Mouse (Mus musculus): ENCODE measurements around the gene Dstyk. TPM values are rescaled to one million over a fixed set of nuclear protein-coding genes. Genes with fewer than 3 reads are reported as not detected.
A peak's percentile ranks its signal among the peaks of the same experiment; 100 is the strongest.

Dstyk gene
- polyA plus RNA-seq, 1 experiment from 2014 or later, result 16.9 TPM

GRCm38 (mm10) chr1:132410657-132411056, 6.7 kb upstream of the Dstyk start:
- Histone ChIP-seq H3K27ac (ENCODE audit: low read length) (no peak overlapping the region), H3K27me3 (ENCODE audit: insufficient read depth, low read length) (no peaks in the 10 kb centered on the region), H3K4me1 (ENCODE audit: insufficient read depth, low read length) (no peaks in the 10 kb centered on the region)

GRCm38 (mm10) chr1:132416244-132416942, 962 bp upstream of the Dstyk start:
- peaks cover 31% of the 10 kb centered on the region for H3K4me1 ChIP-seq (ENCODE audit: insufficient read depth, low read length)
- no peak for ATAC-seq (ENCODE audit: low FRiP score, low TSS enrichment)
- H3K4me3 ChIP-seq (ENCODE audit: low read length), result no peak overlapping the region
- H3K27ac ChIP-seq (ENCODE audit: low read length), result no peak overlapping the region
- no peaks in the 10 kb centered on the region for H3K27me3 ChIP-seq (ENCODE audit: insufficient read depth, low read length)
- no peak overlapping the region for H3K9ac ChIP-seq (replicated peaks; ENCODE audit: low read length)
- WGBS, result 62% methylated on average over 8 of the region's 8 CpGs
- H3K36me3 ChIP-seq (ENCODE audit: insufficient read depth, low read length), result no peaks in the 10 kb centered on the region
- peak overlapping the region; percentile 71 for H3K4me2 ChIP-seq (replicated peaks; ENCODE audit: low read depth, low read length)
- H3K9me3 ChIP-seq (ENCODE audit: low read length), result no peaks in the 10 kb centered on the region

More at GRCm38 (mm10) chr1:132410657-132411056, 6.7 kb upstream of the Dstyk start:
- 84% methylated on average over 3 of the region's 3 CpGs for WGBS
- Histone ChIP-seq H3K36me3 (ENCODE audit: insufficient read depth, low read length) (no peaks in the 10 kb centered on the region), H3K9me3 (ENCODE audit: low read length) (0 out of 2 replicates have a peak, but pooled peaks cover 3% of the 10 kb centered on the region), H3K9ac (replicated peaks; ENCODE audit: low read length) (no peak overlapping the region), H3K4me2 (replicated peaks; ENCODE audit: low read depth, low read length) (no peak overlapping the region), H3K4me3 (ENCODE audit: low read length) (no peak overlapping the region)
- ATAC-seq (ENCODE audit: low FRiP score, low TSS enrichment), result no peak

- Histone ChIP-seq H3K9ac (replicated peaks; ENCODE audit: low read length) (peak overlapping the region; percentile 97), H3K4me3 (ENCODE audit: low read length) (peak overlapping the region; percentile 89), H3K36me3 (ENCODE audit: insufficient read depth, low read length) (no peaks in the 10 kb centered on the region), H3K4me2 (replicated peaks; ENCODE audit: low read depth, low read length) (peak overlapping the region; percentile 71), H3K27me3 (ENCODE audit: insufficient read depth, low read length) (no peaks in the 10 kb centered on the region), H3K27ac (ENCODE audit: low read length) (peak overlapping the region; percentile 97), H3K9me3 (ENCODE audit: low read length) (no peaks in the 10 kb centered on the region), H3K4me1 (ENCODE audit: insufficient read depth, low read length) (peaks cover 31% of the 10 kb centered on the region)
- ATAC-seq (ENCODE audit: low FRiP score, low TSS enrichment), result no peak
- WGBS, result 16% methylated on average over 6 of the region's 6 CpGs
Measured at GRCm38 (mm10) chr1:132416943-132417290, 438 bp upstream of the Dstyk start.

- Histone ChIP-seq H3K4me1 (ENCODE audit: insufficient read depth, low read length) (peaks cover 31% of the 10 kb centered on the region), H3K4me2 (replicated peaks; ENCODE audit: low read depth, low read length) (no peak overlapping the region), H3K27ac (ENCODE audit: low read length) (no peak overlapping the region), H3K9me3 (ENCODE audit: low read length) (no peaks in the 10 kb centered on the region), H3K4me3 (ENCODE audit: low read length) (no peak overlapping the region), H3K36me3 (ENCODE audit: insufficient read depth, low read length) (peaks cover 5% of the 10 kb centered on the region; the same call in 1 of the 2 replicates), H3K9ac (replicated peaks; ENCODE audit: low read length) (no peak overlapping the region), H3K27me3 (ENCODE audit: insufficient read depth, low read length) (no peaks in the 10 kb centered on the region)
- WGBS, result 36% methylated on average over 2 of the region's 2 CpGs
- no peak for ATAC-seq (ENCODE audit: low FRiP score, low TSS enrichment)
Measured at GRCm38 (mm10) chr1:132420206-132420605, 2.9 kb downstream of the Dstyk start.

GRCm38 (mm10) chr1:132420662-132421061, 3.3 kb downstream of the Dstyk start:
- Histone ChIP-seq H3K4me2 (replicated peaks; ENCODE audit: low read depth, low read length) (no peak overlapping the region), H3K4me3 (ENCODE audit: low read length) (no peak overlapping the region), H3K4me1 (ENCODE audit: insufficient read depth, low read length) (peaks cover 31% of the 10 kb centered on the region), H3K27me3 (ENCODE audit: insufficient read depth, low read length) (no peaks in the 10 kb centered on the region), H3K9ac (replicated peaks; ENCODE audit: low read length) (no peak overlapping the region), H3K9me3 (ENCODE audit: low read length) (no peaks in the 10 kb centered on the region), H3K36me3 (ENCODE audit: insufficient read depth, low read length) (peaks cover 5% of the 10 kb centered on the region; the same call in 1 of the 2 replicates), H3K27ac (ENCODE audit: low read length) (no peak overlapping the region)
- ATAC-seq (ENCODE audit: low FRiP score, low TSS enrichment), result no peak
- WGBS, result 78% methylated on average over 7 of the region's 7 CpGs

- H3K4me2 ChIP-seq (replicated peaks; ENCODE audit: low read depth, low read length), result no peak overlapping the region
- no peaks in the 10 kb centered on the region for H3K9me3 ChIP-seq (ENCODE audit: low read length)
- no peak for ATAC-seq (ENCODE audit: low FRiP score, low TSS enrichment)
- no peak overlapping the region for H3K27ac ChIP-seq (ENCODE audit: low read length)
- H3K4me1 ChIP-seq (ENCODE audit: insufficient read depth, low read length), result peaks cover 32% of the 10 kb centered on the region
- H3K36me3 ChIP-seq (ENCODE audit: insufficient read depth, low read length), result peaks cover 5% of the 10 kb centered on the region; the same call in 1 of the 2 replicates
- WGBS, result 92% methylated on average over 5 of the region's 5 CpGs
- no peak overlapping the region for H3K4me3 ChIP-seq (ENCODE audit: low read length)
- no peak overlapping the region for H3K9ac ChIP-seq (replicated peaks; ENCODE audit: low read length)
- H3K27me3 ChIP-seq (ENCODE audit: insufficient read depth, low read length), result no peaks in the 10 kb centered on the region
Measured at GRCm38 (mm10) chr1:132422912-132423696, 5.7 kb downstream of the Dstyk start.

GRCm38 (mm10) chr1:132425600-132425999, 8.2 kb downstream of the Dstyk start:
- H3K4me3 ChIP-seq (ENCODE audit: low read length), result no peak overlapping the region
- H3K4me1 ChIP-seq (ENCODE audit: insufficient read depth, low read length), result peaks cover 10% of the 10 kb centered on the region
- no peak overlapping the region for H3K27ac ChIP-seq (ENCODE audit: low read length)
- no peak overlapping the region for H3K4me2 ChIP-seq (replicated peaks; ENCODE audit: low read depth, low read length)
- ATAC-seq (ENCODE audit: low FRiP score, low TSS enrichment), result no peak
- H3K27me3 ChIP-seq (ENCODE audit: insufficient read depth, low read length), result no peaks in the 10 kb centered on the region
- no peaks in the 10 kb centered on the region for H3K9me3 ChIP-seq (ENCODE audit: low read length)
- peaks cover 5% of the 10 kb centered on the region; the same call in 1 of the 2 replicates for H3K36me3 ChIP-seq (ENCODE audit: insufficient read depth, low read length)
- no peak overlapping the region for H3K9ac ChIP-seq (replicated peaks; ENCODE audit: low read length)

- no peak overlapping the region for H3K4me2 ChIP-seq (replicated peaks; ENCODE audit: low read depth, low read length)
- H3K27me3 ChIP-seq (ENCODE audit: insufficient read depth, low read length), result no peaks in the 10 kb centered on the region
- H3K9me3 ChIP-seq (ENCODE audit: low read length), result no peaks in the 10 kb centered on the region
- H3K36me3 ChIP-seq (ENCODE audit: insufficient read depth, low read length), result peaks cover 11% of the 10 kb centered on the region
- no peak overlapping the region for H3K27ac ChIP-seq (ENCODE audit: low read length)
- H3K4me1 ChIP-seq (ENCODE audit: insufficient read depth, low read length), result peaks cover 12% of the 10 kb centered on the region
- no peak overlapping the region for H3K4me3 ChIP-seq (ENCODE audit: low read length)
- WGBS, result 54% methylated on average over 3 of the region's 3 CpGs
- ATAC-seq (ENCODE audit: low FRiP score, low TSS enrichment), result no peak
- H3K9ac ChIP-seq (replicated peaks; ENCODE audit: low read length), result no peak overlapping the region
Measured at GRCm38 (mm10) chr1:132430818-132431217, 13.5 kb downstream of the Dstyk start.

- Histone ChIP-seq H3K4me3 (ENCODE audit: low read length) (no peak overlapping the region), H3K4me1 (ENCODE audit: insufficient read depth, low read length) (peaks cover 7% of the 10 kb centered on the region), H3K4me2 (replicated peaks; ENCODE audit: low read depth, low read length) (no peak overlapping the region), H3K36me3 (ENCODE audit: insufficient read depth, low read length) (peaks cover 14% of the 10 kb centered on the region), H3K27me3 (ENCODE audit: insufficient read depth, low read length) (no peaks in the 10 kb centered on the region), H3K9me3 (ENCODE audit: low read length) (no peaks in the 10 kb centered on the region), H3K9ac (replicated peaks; ENCODE audit: low read length) (no peak overlapping the region), H3K27ac (ENCODE audit: low read length) (no peak overlapping the region)
- ATAC-seq (ENCODE audit: low FRiP score, low TSS enrichment), result no peak
- WGBS, result 54% methylated on average over 9 of the region's 9 CpGs
Measured at GRCm38 (mm10) chr1:132431716-132432115, 14.4 kb downstream of the Dstyk start.

GRCm38 (mm10) chr1:132433349-132433748, 16.0 kb downstream of the Dstyk start:
- 61% methylated on average over 5 of the region's 5 CpGs for WGBS
- H3K4me1 ChIP-seq (ENCODE audit: insufficient read depth, low read length), result peaks cover 7% of the 10 kb centered on the region
- H3K4me2 ChIP-seq (replicated peaks; ENCODE audit: low read depth, low read length), result no peak overlapping the region
- no peaks in the 10 kb centered on the region for H3K27me3 ChIP-seq (ENCODE audit: insufficient read depth, low read length)
- ATAC-seq (ENCODE audit: low FRiP score, low TSS enrichment), result no peak
- H3K36me3 ChIP-seq (ENCODE audit: insufficient read depth, low read length), result peaks cover 14% of the 10 kb centered on the region
- H3K27ac ChIP-seq (ENCODE audit: low read length), result no peak overlapping the region
- no peak overlapping the region for H3K4me3 ChIP-seq (ENCODE audit: low read length)
- no peaks in the 10 kb centered on the region for H3K9me3 ChIP-seq (ENCODE audit: low read length)
- H3K9ac ChIP-seq (replicated peaks; ENCODE audit: low read length), result no peak overlapping the region

All from kidney, embryonic 16.5 days (tissue).